Comparison of ENCODE assay signal across 8 mouse cellular contexts in the genomic region with DNA sequence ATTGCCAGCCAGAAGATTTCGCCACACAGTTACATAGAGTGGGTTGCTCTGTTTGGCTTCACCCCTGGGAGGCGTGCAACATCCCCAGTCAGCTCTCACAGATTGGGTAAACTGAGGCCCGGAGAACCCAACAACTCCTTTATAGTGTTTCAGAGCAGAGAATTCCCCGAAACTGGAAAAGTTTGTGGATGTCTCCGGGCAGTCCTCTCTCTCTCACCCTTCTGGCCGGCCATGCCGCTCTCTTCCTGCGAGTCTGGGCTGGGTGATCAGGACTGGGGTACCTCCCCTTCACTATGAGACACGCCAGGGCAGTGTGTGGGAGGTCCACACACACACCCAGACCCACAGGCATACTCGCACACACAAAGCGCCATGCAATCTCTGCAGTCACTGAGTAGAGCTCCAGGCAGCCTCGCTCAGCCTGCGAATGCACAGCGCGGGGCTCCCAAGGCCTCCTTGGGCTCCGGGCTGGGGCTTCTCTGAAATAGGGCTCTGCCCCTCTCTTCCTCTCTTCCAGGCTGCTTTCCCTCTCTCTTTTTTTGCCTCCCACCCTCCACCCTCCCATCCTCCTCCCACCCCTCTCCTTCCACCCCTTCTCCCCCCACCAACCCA. TPM values are rescaled to one million over a fixed set of nuclear protein-coding genes. Genes with fewer than 3 reads are reported as not detected.
DNase-seq lines count a peak whose midpoint lies in the region; ATAC-seq and TF ChIP-seq lines count a peak whose summit lies in the region.

No protein-coding gene starts in this region.

- H3K79me3 ChIP-seq in C2C12 (ENCODE audit: low read depth), result no peaks in the 10 kb centered on the region

- no peak overlapping the region for H3K27ac ChIP-seq in bone marrow, adult 2 months (ENCODE audit: control insufficient read depth, insufficient read depth, low read depth, low read length, poor library complexity)
- peak overlapping the region; percentile 98 for H3K27ac ChIP-seq in forebrain, embryonic 11.5 days (ENCODE audit: low read depth, low read length)
- peak overlapping the region; percentile 91 for H3K27ac ChIP-seq in heart, postnatal 0 days (ENCODE audit: low read depth)
- H3K27ac ChIP-seq in liver, embryonic 16.5 days (ENCODE audit: low read length), result peak overlapping the region; percentile 29
- H3K27ac ChIP-seq in neural tube, embryonic 11.5 days (ENCODE audit: low read depth, low read length), result peak overlapping the region; percentile 90

- no peaks in the 10 kb centered on the region; the same call in 1 of the 2 replicates for H3K4me1 ChIP-seq in bone marrow, adult 2 months (ENCODE audit: control insufficient read depth, insufficient read depth, low read length)
- H3K4me1 ChIP-seq in forebrain, embryonic 11.5 days (replicated peaks; ENCODE audit: control insufficient read depth, insufficient read depth, low read length), result peaks cover 10% of the 10 kb centered on the region; the same call in 1 of the 2 replicates
- peaks cover 15% of the 10 kb centered on the region; the same call in 1 of the 2 replicates for H3K4me1 ChIP-seq in heart, postnatal 0 days (ENCODE audit: control insufficient read depth, insufficient read depth)
- no peaks in the 10 kb centered on the region for H3K4me1 ChIP-seq in liver, embryonic 16.5 days (ENCODE audit: control insufficient read depth, low read depth, low read length)
- peaks cover 15% of the 10 kb centered on the region; the same call in 1 of the 2 replicates for H3K4me1 ChIP-seq in neural tube, embryonic 11.5 days (ENCODE audit: control insufficient read depth, insufficient read depth, low read length)

- peak; percentile 63 for ATAC-seq in forebrain, embryonic 11.5 days (replicated peaks; ENCODE audit: low FRiP score)
- peak; percentile 55 for ATAC-seq in heart, postnatal 0 days (ENCODE audit: insufficient read depth, low read depth)
- peak; percentile 57 for ATAC-seq in liver, embryonic 16.5 days (ENCODE audit: low read depth)
- ATAC-seq in neural tube, embryonic 11.5 days (ENCODE audit: insufficient read depth, low FRiP score, low TSS enrichment), result peak; percentile 46

- no peaks in the 10 kb centered on the region for H3K79me2 ChIP-seq in C2C12 (ENCODE audit: control insufficient read depth, insufficient read depth)

- TF ChIP-seq POLR2A in bone marrow, adult 2 months (IDR thresholded peaks at IDR 0.05; ENCODE audit: borderline replicate concordance, control insufficient read depth, low read depth, low read length), result no peak

- H3K36me3 ChIP-seq in C2C12 (ENCODE audit: control insufficient read depth, insufficient read depth), result no peaks in the 10 kb centered on the region
- H3K36me3 ChIP-seq in forebrain, embryonic 11.5 days (ENCODE audit: control insufficient read depth, insufficient read depth, low read length), result no peaks in the 10 kb centered on the region
- no peaks in the 10 kb centered on the region for H3K36me3 ChIP-seq in heart, postnatal 0 days (replicated peaks; ENCODE audit: control insufficient read depth, insufficient read depth, low read length)
- H3K36me3 ChIP-seq in liver, embryonic 16.5 days (ENCODE audit: control insufficient read depth, insufficient read depth), result no peaks in the 10 kb centered on the region
- H3K36me3 ChIP-seq in neural tube, embryonic 11.5 days (ENCODE audit: control insufficient read depth, insufficient read depth, low read length), result no peaks in the 10 kb centered on the region

- H3K4me2 ChIP-seq in forebrain, embryonic 11.5 days (ENCODE audit: low read depth, low read length, severe bottlenecking), result peak overlapping the region; percentile 75
- H3K4me2 ChIP-seq in heart, postnatal 0 days (ENCODE audit: low read depth, low read length), result peak overlapping the region; percentile 62
- peak overlapping the region; percentile 65 for H3K4me2 ChIP-seq in liver, embryonic 16.5 days (ENCODE audit: low read depth, low read length)
- peak overlapping the region; percentile 68 for H3K4me2 ChIP-seq in neural tube, embryonic 11.5 days (ENCODE audit: low read depth)

- peak overlapping the region; percentile 75 for H3K9ac ChIP-seq in forebrain, embryonic 11.5 days (ENCODE audit: low read length)
- peak overlapping the region; percentile 85 for H3K9ac ChIP-seq in heart, postnatal 0 days (replicated peaks; ENCODE audit: low read depth, low read length)
- H3K9ac ChIP-seq in liver, embryonic 16.5 days (ENCODE audit: low read depth, low read length), result peak overlapping the region; percentile 58
- peak overlapping the region; percentile 88 for H3K9ac ChIP-seq in neural tube, embryonic 11.5 days (ENCODE audit: low read length)

- 5% methylated on average over 16 of the region's 16 CpGs for WGBS in bone marrow, adult 2 months
- WGBS in forebrain, embryonic 11.5 days, result 3% methylated on average over 16 of the region's 16 CpGs
- WGBS in heart, postnatal 0 days, result 4% methylated on average over 16 of the region's 16 CpGs
- WGBS in liver, embryonic 16.5 days (ENCODE audit: insufficient replicate concordance), result 8% methylated on average over 16 of the region's 16 CpGs
- 3% methylated on average over 16 of the region's 16 CpGs for WGBS in neural tube, embryonic 11.5 days

- no peaks in the 10 kb centered on the region for H3K27me3 ChIP-seq in C2C12 (ENCODE audit: control insufficient read depth, insufficient read depth, insufficient read length)
- no peaks in the 10 kb centered on the region for H3K27me3 ChIP-seq in forebrain, embryonic 11.5 days (ENCODE audit: control insufficient read depth, insufficient read depth, low read length)
- H3K27me3 ChIP-seq in heart, postnatal 0 days (ENCODE audit: control insufficient read depth, insufficient read depth, low read length), result no peaks in the 10 kb centered on the region
- no peaks in the 10 kb centered on the region for H3K27me3 ChIP-seq in liver, embryonic 16.5 days (ENCODE audit: control insufficient read depth, insufficient read depth, low read depth, low read length)
- no peaks in the 10 kb centered on the region for H3K27me3 ChIP-seq in neural tube, embryonic 11.5 days (ENCODE audit: control insufficient read depth, insufficient read depth, low read length)

- H3K4me3 ChIP-seq in C2C12 (ENCODE audit: insufficient read depth, poor library complexity, severe bottlenecking), result peak overlapping the region; percentile 25
- peak overlapping the region; percentile 60 for H3K4me3 ChIP-seq in bone marrow, adult 2 months (replicated peaks; ENCODE audit: control insufficient read depth, low read depth, low read length)
- H3K4me3 ChIP-seq in forebrain, embryonic 11.5 days (ENCODE audit: low read depth, low read length), result peak overlapping the region; percentile 52
- peak overlapping the region; percentile 79 for H3K4me3 ChIP-seq in heart, postnatal 0 days (ENCODE audit: low read depth, low read length)
- peak overlapping the region; percentile 60 for H3K4me3 ChIP-seq in liver, embryonic 16.5 days (ENCODE audit: low read depth, low read length)
- H3K4me3 ChIP-seq in neural tube, embryonic 11.5 days (ENCODE audit: low read depth, low read length), result peak overlapping the region; percentile 80

- no peak for TF ChIP-seq CTCF in C2C12 (IDR thresholded peaks at IDR 0.05; ENCODE audit: control insufficient read depth, insufficient read depth, insufficient read length)
- no peak for TF ChIP-seq CTCF in bone marrow, adult 2 months (IDR thresholded peaks at IDR 0.05; ENCODE audit: control insufficient read depth, insufficient read depth, low read length)
- TF ChIP-seq CTCF in heart, postnatal 0 days (IDR thresholded peaks at IDR 0.05; ENCODE audit: low read depth), result no peak

- H3K9me3 ChIP-seq in forebrain, embryonic 11.5 days (ENCODE audit: control insufficient read depth, low read length), result no peaks in the 10 kb centered on the region
- 0 out of 2 replicates have a peak, but pooled peaks cover 6% of the 10 kb centered on the region for H3K9me3 ChIP-seq in heart, postnatal 0 days (replicated peaks; ENCODE audit: control insufficient read depth, low read length)
- H3K9me3 ChIP-seq in liver, embryonic 16.5 days (replicated peaks; ENCODE audit: control insufficient read depth, low read length), result no peaks in the 10 kb centered on the region
- H3K9me3 ChIP-seq in neural tube, embryonic 11.5 days (ENCODE audit: control insufficient read depth, low read length), result no peaks in the 10 kb centered on the region

- H3ac ChIP-seq in C2C12 (ENCODE audit: control insufficient read depth, insufficient read length, low read depth), result peak overlapping the region; percentile 31

- no peak for TF ChIP-seq EP300 in heart, postnatal 0 days (IDR thresholded peaks at IDR 0.05; ENCODE audit: low read depth)

- DNase-seq in forebrain, embryonic 11.5 days (ENCODE audit: low spot score), result peak; percentile 79
- no peak for DNase-seq in heart, postnatal 0 days (ENCODE audit: low spot score)
- peak; percentile 56 for DNase-seq in kidney, postnatal 14 days
- DNase-seq in neural tube, embryonic 11.5 days (ENCODE audit: low spot score), result peak; percentile 68
- DNase-seq in testis, postnatal 14 days (ENCODE audit: low spot score), result peak; percentile 37

TF ChIP-seq in C2C12, 6 proteins besides CTCF, POLR2A, EP300 and RAD21:
- TF ChIP-seq MYOG (IDR thresholded peaks at IDR 0.05; ENCODE audit: control insufficient read depth, extremely low read depth, insufficient read length), result no peak
- TF ChIP-seq MYOD1 (IDR thresholded peaks at IDR 0.05; ENCODE audit: control insufficient read depth, insufficient read length, low read depth), result no peak
- TF ChIP-seq MAX (IDR thresholded peaks at IDR 0.05), result no peak
- TF ChIP-seq USF1 (IDR thresholded peaks at IDR 0.05; ENCODE audit: low read depth), result no peak
- no peak for TF ChIP-seq CEBPB (IDR thresholded peaks at IDR 0.05; ENCODE audit: low read depth)
- no peak for TF ChIP-seq FOSL1 (IDR thresholded peaks at IDR 0.05; ENCODE audit: insufficient read depth, low read length, poor library complexity, severe bottlenecking)

RNA-seq across cellular contexts. Expression of gene Bcl9, which starts 0.7 kb away (rescaled TPM):
- 4.9 TPM for polyA plus RNA-seq in C2C12 (2012; fragmentation: generic; extraction: Trizol)
- polyA plus RNA-seq in bone marrow, adult 2 months (2011; ENCODE audit: insufficient read depth, insufficient read length, low replicate concordance, missing spikeins), result 10.2 and 11.5 TPM in 2 replicates
- 81.8 and 82.1 TPM in 2 replicates for polyA plus RNA-seq in forebrain, embryonic 11.5 days (2014; fragmentation: Nextera tagmentation; extraction: Ambion mirVana)
- 15.7 and 24.7 TPM in 2 replicates for total RNA-seq in heart, postnatal 0 days (2014; rRNA removed; ENCODE audit: low replicate concordance)
- polyA plus RNA-seq in heart, postnatal 0 days (2015; fragmentation: Nextera tagmentation; extraction: Ambion mirVana), result 22.7 TPM in 2 replicates
- polyA plus RNA-seq in liver, embryonic 16.5 days (2015; fragmentation: Nextera tagmentation; extraction: Ambion mirVana), result 2.9 and 3.8 TPM in 2 replicates
- polyA plus RNA-seq in neural tube, embryonic 11.5 days (2014; fragmentation: Nextera tagmentation; extraction: Ambion mirVana), result 61.9 and 65.4 TPM in 2 replicates

Comparison
In these comparisons a context has a peak if more than half of its experiments do, and no peak if none do; other contexts are left out.
1. H3K4me3 ChIP-seq: peak in every context shown above with its lines; median percentile 80 in neural tube, embryonic 11.5 days; 79 in heart, postnatal 0 days; 60 in bone marrow, adult 2 months; 60 in liver, embryonic 16.5 days; 52 in forebrain, embryonic 11.5 days; 25 in C2C12.